Mouse (Mus musculus): ENCODE measurements at regions not wholly inside any gene's neighbourhood (a gene's known extent, or its start where the extent isn't known, plus 50 kb on each side); places are given as distances from the start of the nearest gene placed in this dataset.

- H3K4me1 ChIP-seq (ENCODE audit: control insufficient read depth, insufficient read depth, low read depth, low read length), result no peaks in the 10 kb centered on the region; the same call in 1 of the 2 replicates
- H3K9ac ChIP-seq (ENCODE audit: low read depth, low read length), result no peak overlapping the region
- 66% methylated on average over 5 of the region's 5 CpGs for WGBS
- H3K9me3 ChIP-seq (ENCODE audit: control insufficient read depth, low read length), result no peaks in the 10 kb centered on the region
- no peak overlapping the region for H3K4me3 ChIP-seq (ENCODE audit: low read length)
- ATAC-seq, result no peak
- no peak overlapping the region for H3K4me2 ChIP-seq (ENCODE audit: low read length)
- H3K27ac ChIP-seq (ENCODE audit: low read depth, low read length), result no peak overlapping the region
- no peaks in the 10 kb centered on the region for H3K27me3 ChIP-seq (replicated peaks; ENCODE audit: control insufficient read depth, insufficient read depth, low read length)
- no peaks in the 10 kb centered on the region for H3K36me3 ChIP-seq (ENCODE audit: control insufficient read depth, insufficient read depth, low read length)
Observed at GRCm38 (mm10) chr17:88350986-88351385, 89.5 kb upstream of the Foxn2 start.

- Histone ChIP-seq H3K27me3 (replicated peaks; ENCODE audit: control insufficient read depth, insufficient read depth, low read length) (no peaks in the 10 kb centered on the region), H3K36me3 (ENCODE audit: control insufficient read depth, insufficient read depth, low read length) (no peaks in the 10 kb centered on the region), H3K27ac (ENCODE audit: low read depth, low read length) (no peak overlapping the region), H3K4me3 (ENCODE audit: low read length) (no peak overlapping the region), H3K4me2 (ENCODE audit: low read length) (no peak overlapping the region), H3K9ac (ENCODE audit: low read depth, low read length) (no peak overlapping the region), H3K9me3 (ENCODE audit: control insufficient read depth, low read length) (no peaks in the 10 kb centered on the region), H3K4me1 (ENCODE audit: control insufficient read depth, insufficient read depth, low read depth, low read length) (no peaks in the 10 kb centered on the region; the same call in 1 of the 2 replicates)
- ATAC-seq, result no peak
Observed at GRCm38 (mm10) chr17:88352960-88353359, 87.6 kb upstream of the Foxn2 start.

- WGBS, result 90% methylated on average over 2 of the region's 2 CpGs
Observed at GRCm38 (mm10) chr17:88361161-88361560, 79.3 kb upstream of the Foxn2 start.

GRCm38 (mm10) chr17:88362404-88362803, 78.1 kb upstream of the Foxn2 start:
- no peak for ATAC-seq
- Histone ChIP-seq H3K4me2 (ENCODE audit: low read length) (no peak overlapping the region), H3K27me3 (replicated peaks; ENCODE audit: control insufficient read depth, insufficient read depth, low read length) (no peaks in the 10 kb centered on the region), H3K4me3 (ENCODE audit: low read length) (no peak overlapping the region), H3K4me1 (ENCODE audit: control insufficient read depth, insufficient read depth, low read depth, low read length) (no peaks in the 10 kb centered on the region), H3K9me3 (ENCODE audit: control insufficient read depth, low read length) (no peaks in the 10 kb centered on the region), H3K9ac (ENCODE audit: low read depth, low read length) (no peak overlapping the region), H3K36me3 (ENCODE audit: control insufficient read depth, insufficient read depth, low read length) (no peaks in the 10 kb centered on the region), H3K27ac (ENCODE audit: low read depth, low read length) (no peak overlapping the region)
- WGBS, result 85% methylated on average over 11 of the region's 11 CpGs

More at GRCm38 (mm10) chr17:88361161-88361560, 79.3 kb upstream of the Foxn2 start:
- Histone ChIP-seq H3K4me3 (ENCODE audit: low read length) (no peak overlapping the region), H3K9me3 (ENCODE audit: control insufficient read depth, low read length) (no peaks in the 10 kb centered on the region), H3K36me3 (ENCODE audit: control insufficient read depth, insufficient read depth, low read length) (no peaks in the 10 kb centered on the region), H3K9ac (ENCODE audit: low read depth, low read length) (no peak overlapping the region), H3K4me1 (ENCODE audit: control insufficient read depth, insufficient read depth, low read depth, low read length) (no peaks in the 10 kb centered on the region), H3K4me2 (ENCODE audit: low read length) (no peak overlapping the region), H3K27me3 (replicated peaks; ENCODE audit: control insufficient read depth, insufficient read depth, low read length) (no peaks in the 10 kb centered on the region), H3K27ac (ENCODE audit: low read depth, low read length) (no peak overlapping the region)
- ATAC-seq, result no peak

GRCm38 (mm10) chr17:88367876-88368275, 72.6 kb upstream of the Foxn2 start:
- Histone ChIP-seq H3K36me3 (ENCODE audit: control insufficient read depth, insufficient read depth, low read length) (no peaks in the 10 kb centered on the region), H3K4me3 (ENCODE audit: low read length) (no peak overlapping the region), H3K4me1 (ENCODE audit: control insufficient read depth, insufficient read depth, low read depth, low read length) (no peaks in the 10 kb centered on the region), H3K27ac (ENCODE audit: low read depth, low read length) (no peak overlapping the region), H3K9me3 (ENCODE audit: control insufficient read depth, low read length) (no peaks in the 10 kb centered on the region), H3K4me2 (ENCODE audit: low read length) (no peak overlapping the region), H3K9ac (ENCODE audit: low read depth, low read length) (no peak overlapping the region), H3K27me3 (replicated peaks; ENCODE audit: control insufficient read depth, insufficient read depth, low read length) (no peaks in the 10 kb centered on the region)
- 79% methylated on average over 5 of the region's 5 CpGs for WGBS
- ATAC-seq, result no peak

GRCm38 (mm10) chr17:88369971-88370370, 70.5 kb upstream of the Foxn2 start:
- H3K9me3 ChIP-seq (ENCODE audit: control insufficient read depth, low read length), result peaks cover 3% of the 10 kb centered on the region; the same call in 1 of the 2 replicates
- H3K27ac ChIP-seq (ENCODE audit: low read depth, low read length), result no peak overlapping the region
- no peak for ATAC-seq
- WGBS, result 85% methylated on average over 8 of the region's 8 CpGs
- H3K4me1 ChIP-seq (ENCODE audit: control insufficient read depth, insufficient read depth, low read depth, low read length), result no peaks in the 10 kb centered on the region
- no peak overlapping the region for H3K9ac ChIP-seq (ENCODE audit: low read depth, low read length)
- H3K36me3 ChIP-seq (ENCODE audit: control insufficient read depth, insufficient read depth, low read length), result no peaks in the 10 kb centered on the region
- H3K4me2 ChIP-seq (ENCODE audit: low read length), result no peak overlapping the region
- no peak overlapping the region for H3K4me3 ChIP-seq (ENCODE audit: low read length)
- no peaks in the 10 kb centered on the region for H3K27me3 ChIP-seq (replicated peaks; ENCODE audit: control insufficient read depth, insufficient read depth, low read length)

- Histone ChIP-seq H3K9ac (ENCODE audit: low read depth, low read length) (no peak overlapping the region), H3K27me3 (replicated peaks; ENCODE audit: control insufficient read depth, insufficient read depth, low read length) (no peaks in the 10 kb centered on the region), H3K9me3 (ENCODE audit: control insufficient read depth, low read length) (peaks cover 3% of the 10 kb centered on the region; the same call in 1 of the 2 replicates), H3K4me1 (ENCODE audit: control insufficient read depth, insufficient read depth, low read depth, low read length) (no peaks in the 10 kb centered on the region), H3K27ac (ENCODE audit: low read depth, low read length) (no peak overlapping the region), H3K36me3 (ENCODE audit: control insufficient read depth, insufficient read depth, low read length) (no peaks in the 10 kb centered on the region), H3K4me3 (ENCODE audit: low read length) (no peak overlapping the region), H3K4me2 (ENCODE audit: low read length) (no peak overlapping the region)
- 75% methylated on average over 9 of the region's 9 CpGs for WGBS
- 0 out of 2 replicates have a peak, but pooled peaks have one; percentile 34 for ATAC-seq
Observed at GRCm38 (mm10) chr17:88370676-88371075, 69.8 kb upstream of the Foxn2 start.

- 92% methylated on average over 4 of the region's 5 CpGs for WGBS
- Histone ChIP-seq H3K27ac (ENCODE audit: low read depth, low read length) (no peak overlapping the region), H3K4me1 (ENCODE audit: control insufficient read depth, insufficient read depth, low read depth, low read length) (no peaks in the 10 kb centered on the region), H3K9me3 (ENCODE audit: control insufficient read depth, low read length) (peaks cover 3% of the 10 kb centered on the region; the same call in 1 of the 2 replicates), H3K36me3 (ENCODE audit: control insufficient read depth, insufficient read depth, low read length) (no peaks in the 10 kb centered on the region), H3K4me2 (ENCODE audit: low read length) (no peak overlapping the region), H3K4me3 (ENCODE audit: low read length) (no peak overlapping the region), H3K9ac (ENCODE audit: low read depth, low read length) (no peak overlapping the region), H3K27me3 (replicated peaks; ENCODE audit: control insufficient read depth, insufficient read depth, low read length) (no peaks in the 10 kb centered on the region)
- ATAC-seq, result no peak
Observed at GRCm38 (mm10) chr17:88378505-88378904, 62.0 kb upstream of the Foxn2 start.

- no peak overlapping the region for H3K4me3 ChIP-seq (ENCODE audit: low read length)
Observed at GRCm38 (mm10) chr17:88379389-88379788, 61.1 kb upstream of the Foxn2 start.

GRCm38 (mm10) chr17:88381106-88381505, 59.4 kb upstream of the Foxn2 start:
- Histone ChIP-seq H3K36me3 (ENCODE audit: control insufficient read depth, insufficient read depth, low read length) (no peaks in the 10 kb centered on the region), H3K4me1 (ENCODE audit: control insufficient read depth, insufficient read depth, low read depth, low read length) (no peaks in the 10 kb centered on the region), H3K4me2 (ENCODE audit: low read length) (no peak overlapping the region), H3K27me3 (replicated peaks; ENCODE audit: control insufficient read depth, insufficient read depth, low read length) (no peaks in the 10 kb centered on the region), H3K4me3 (ENCODE audit: low read length) (no peak overlapping the region), H3K9ac (ENCODE audit: low read depth, low read length) (no peak overlapping the region), H3K27ac (ENCODE audit: low read depth, low read length) (no peak overlapping the region), H3K9me3 (ENCODE audit: control insufficient read depth, low read length) (no peaks in the 10 kb centered on the region)
- no peak for ATAC-seq
- 62% methylated on average over 9 of the region's 9 CpGs for WGBS

More at GRCm38 (mm10) chr17:88379389-88379788, 61.1 kb upstream of the Foxn2 start:
- Histone ChIP-seq H3K27me3 (replicated peaks; ENCODE audit: control insufficient read depth, insufficient read depth, low read length) (no peaks in the 10 kb centered on the region), H3K27ac (ENCODE audit: low read depth, low read length) (no peak overlapping the region), H3K9me3 (ENCODE audit: control insufficient read depth, low read length) (no peaks in the 10 kb centered on the region), H3K36me3 (ENCODE audit: control insufficient read depth, insufficient read depth, low read length) (no peaks in the 10 kb centered on the region), H3K4me1 (ENCODE audit: control insufficient read depth, insufficient read depth, low read depth, low read length) (no peaks in the 10 kb centered on the region), H3K9ac (ENCODE audit: low read depth, low read length) (no peak overlapping the region), H3K4me2 (ENCODE audit: low read length) (no peak overlapping the region)
- ATAC-seq, result no peak
- WGBS, result 93% methylated on average over 5 of the region's 5 CpGs
